Mouse (Mus musculus): ENCODE measurements around the gene Btbd35f24. TPM values are rescaled to one million over a fixed set of nuclear protein-coding genes. Genes with fewer than 3 reads are reported as not detected.
"Not testable (repeated sequence)": the region's sequence is repeated elsewhere in the genome, so short reads cannot be mapped to it uniquely, and the experiment has no call there.

The Btbd35f24 gene
- total RNA-seq (2014; fragmentation: Nextera tagmentation) = not detected in 2 replicates
- not detected in 2 replicates for total RNA-seq (2017)

GRCm38 (mm10) chrX:3195727-3196126 lies at the start of gene Btbd35f24:
Btbd35f24 (minus strand) TSS chrX:3195827.
- ATAC-seq (replicated peaks; ENCODE audit: low FRiP score, low TSS enrichment, poor library complexity, severe bottlenecking) = not testable (repeated sequence)

Other genes starting within 250 kb of the Btbd35f24 start
- not detected in 2 replicates for gene Btbd35f23, start 119.0 kb downstream of the Btbd35f24 start, total RNA-seq (2014; fragmentation: Nextera tagmentation)
- not detected in 2 replicates for gene Btbd35f23, start 119.0 kb downstream of the Btbd35f24 start, total RNA-seq (2017)
- not detected in 2 replicates for gene Btbd35f11, start 247.9 kb upstream of the Btbd35f24 start, total RNA-seq (2014; fragmentation: Nextera tagmentation)
- not detected in 2 replicates for gene Btbd35f11, start 247.9 kb upstream of the Btbd35f24 start, total RNA-seq (2017)

Measured in megakaryocyte-erythroid progenitor cell, adult 5-6 weeks (primary cell).